Mouse (Mus musculus): ENCODE data around the gene Ccdc182.
A peak's percentile ranks its signal among the peaks of the same experiment; 100 is the strongest.

The Ccdc182 gene

GRCm38 (mm10) chr11:88293631-88294393, at the start of gene Ccdc182:
Ccdc182 (plus strand) TSS chr11:88294058.
- peak; percentile 53 for DNase-seq

DNA sequence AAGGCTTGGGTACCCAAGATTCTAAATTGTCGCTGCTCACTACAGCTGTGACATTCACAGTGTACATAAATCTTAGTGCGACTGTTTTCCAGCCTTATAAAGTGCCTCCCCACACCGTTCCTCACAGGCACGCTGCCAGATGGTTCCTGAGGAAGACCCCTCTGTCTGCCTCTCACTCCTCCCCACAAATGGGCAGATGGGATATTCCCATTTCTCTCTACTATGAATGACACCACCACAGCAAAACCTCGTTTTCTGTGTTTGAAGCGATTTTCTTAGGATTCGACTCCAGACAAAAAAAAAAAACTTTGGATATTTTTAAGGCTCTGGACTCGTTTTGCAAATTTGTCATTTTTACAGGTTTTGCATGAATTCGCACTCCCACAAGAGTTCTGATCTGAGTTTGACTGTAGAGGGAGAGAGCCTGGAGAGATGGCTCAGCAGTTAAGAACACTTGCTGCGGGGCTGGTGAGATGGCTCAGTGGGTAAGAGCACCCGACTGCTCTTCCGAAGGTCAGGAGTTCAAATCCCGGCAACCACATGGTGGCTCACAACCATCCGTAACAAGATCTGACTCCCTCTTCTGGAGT, 48.2 kb upstream of the Ccdc182 start:
- no peak for DNase-seq

- no peak for DNase-seq
Measured at GRCm38 (mm10) chr11:88248636-88249035, 45.2 kb upstream of the Ccdc182 start.

DNA sequence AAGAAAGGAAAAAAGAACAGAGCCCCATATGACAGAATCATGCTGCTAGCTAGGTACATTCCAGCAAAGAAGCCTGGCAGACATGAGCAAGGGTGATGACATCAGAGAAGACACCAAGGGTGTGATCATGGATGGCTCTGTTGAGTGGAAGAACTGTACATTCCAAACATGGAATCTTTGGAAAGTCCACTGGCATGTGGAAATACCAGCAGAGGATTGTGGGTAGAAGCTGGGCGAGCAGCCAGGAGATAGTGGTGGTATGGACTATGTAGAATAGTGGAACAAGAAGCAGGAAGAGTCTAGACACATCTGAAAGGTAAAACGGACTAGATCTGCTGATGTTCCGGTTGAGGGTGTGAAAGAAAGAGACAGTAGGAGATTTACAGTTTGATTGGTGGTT, 43.3 kb upstream of the Ccdc182 start:
- no peak for DNase-seq

- no peak for DNase-seq
Measured at GRCm38 (mm10) chr11:88251295-88251694, 42.6 kb upstream of the Ccdc182 start.

DNA sequence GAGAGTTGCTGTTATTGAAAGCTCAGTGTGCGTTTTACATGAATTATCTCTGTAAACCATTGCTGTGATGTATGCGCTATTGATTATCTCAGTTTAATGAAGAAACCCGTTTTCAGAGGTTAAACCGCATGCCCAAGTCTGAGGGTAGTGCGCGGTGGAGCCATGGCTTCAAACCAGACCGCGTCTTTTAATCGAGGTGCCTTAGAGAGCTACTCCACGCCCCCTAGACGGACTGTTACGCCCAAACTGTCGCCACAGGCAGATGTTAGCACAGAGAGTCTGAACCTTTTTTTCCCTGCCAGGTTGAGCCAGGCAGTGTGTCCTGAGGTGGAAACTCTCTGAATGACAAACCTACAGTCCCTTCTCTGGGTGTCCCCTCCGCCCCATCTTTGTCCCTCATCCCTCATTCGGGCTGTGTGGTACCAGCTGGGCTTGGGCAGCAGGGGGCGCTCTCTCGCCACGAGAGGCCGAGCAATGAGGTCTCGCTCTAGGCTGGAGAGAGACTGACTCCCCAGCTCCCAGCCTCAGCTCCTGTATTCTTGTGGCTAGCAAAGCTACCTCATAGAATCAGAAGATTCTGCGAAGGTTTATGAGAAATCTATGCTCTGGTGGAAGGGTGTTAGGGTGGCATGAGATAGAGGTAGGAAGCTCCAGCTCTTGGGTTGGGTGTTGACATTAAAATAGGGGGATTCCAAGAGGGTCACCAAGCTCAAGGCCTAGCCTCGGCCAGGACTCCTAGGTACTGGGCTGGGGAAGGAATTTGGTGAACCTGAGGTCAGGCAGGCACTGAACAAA, 41.7 kb upstream of the Ccdc182 start:
- peak; percentile 86 for DNase-seq

DNA sequence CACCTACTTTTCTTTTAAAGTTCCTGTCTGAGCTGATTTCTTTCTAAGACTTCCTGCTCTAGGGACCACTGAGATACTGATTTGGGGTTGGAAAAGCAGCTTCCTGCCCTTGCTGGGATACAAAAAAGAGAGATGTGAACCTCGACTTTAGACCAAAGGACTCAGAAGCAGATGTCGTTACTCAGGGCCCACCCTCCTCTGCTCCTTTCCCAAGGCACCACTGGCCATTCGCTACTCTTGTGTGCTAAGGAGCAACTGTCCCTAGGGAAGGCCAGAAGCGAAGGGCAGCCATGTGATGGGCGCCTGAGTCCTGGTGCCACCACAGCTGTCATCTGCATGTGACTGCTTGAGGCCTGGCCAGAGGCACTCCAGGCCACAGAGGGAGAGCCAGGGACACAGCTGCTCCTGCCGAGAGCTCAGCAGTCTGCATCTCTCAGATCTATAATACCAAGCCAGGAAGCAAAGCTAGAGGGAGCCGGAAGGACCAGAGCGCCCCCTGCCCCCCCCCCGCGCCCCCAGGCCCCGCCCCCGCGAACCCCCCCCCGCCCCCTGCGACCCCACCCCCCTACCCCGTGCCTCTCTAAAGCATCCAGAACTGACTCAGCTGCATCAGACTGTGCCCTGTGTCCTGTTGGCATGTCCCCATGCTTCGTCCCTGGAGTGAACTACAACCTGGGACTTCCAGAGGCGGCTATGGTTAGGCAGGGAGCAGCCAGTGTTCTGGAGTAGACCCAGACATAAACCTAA, 40.9 kb upstream of the Ccdc182 start:
- DNase-seq, result no peak

DNA sequence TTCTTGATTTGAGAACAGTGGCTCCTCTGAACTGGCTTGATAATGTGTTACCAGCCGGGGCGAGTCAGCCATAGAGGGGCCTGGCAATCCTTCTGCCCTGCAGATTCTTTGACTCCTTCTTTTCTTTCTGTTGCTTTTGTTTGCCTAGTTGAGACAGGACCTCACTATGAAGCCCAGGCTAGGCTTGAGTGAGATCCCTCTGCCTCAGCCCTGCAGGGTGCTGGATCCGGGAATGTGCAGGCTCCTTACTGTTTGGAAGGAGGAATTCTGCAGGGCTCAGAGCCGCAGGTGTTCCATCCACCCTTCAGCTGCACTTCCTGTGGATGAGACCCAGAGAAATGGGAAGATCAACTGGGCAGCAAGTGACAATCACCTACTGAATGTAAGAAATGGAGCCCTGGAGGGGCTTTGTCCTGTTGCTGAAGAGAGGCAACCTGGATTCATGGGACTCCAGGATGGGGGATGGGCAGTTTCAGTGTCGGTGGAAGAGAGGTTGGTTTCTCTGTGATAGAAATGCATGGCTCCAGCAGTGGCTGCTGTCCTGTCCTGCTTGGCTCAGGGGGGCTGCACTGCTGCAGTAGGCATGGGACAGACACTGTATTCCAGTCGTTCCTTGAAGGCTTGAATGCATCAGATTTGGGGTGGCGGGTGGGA, 40.2 kb upstream of the Ccdc182 start:
- no peak for DNase-seq

DNA sequence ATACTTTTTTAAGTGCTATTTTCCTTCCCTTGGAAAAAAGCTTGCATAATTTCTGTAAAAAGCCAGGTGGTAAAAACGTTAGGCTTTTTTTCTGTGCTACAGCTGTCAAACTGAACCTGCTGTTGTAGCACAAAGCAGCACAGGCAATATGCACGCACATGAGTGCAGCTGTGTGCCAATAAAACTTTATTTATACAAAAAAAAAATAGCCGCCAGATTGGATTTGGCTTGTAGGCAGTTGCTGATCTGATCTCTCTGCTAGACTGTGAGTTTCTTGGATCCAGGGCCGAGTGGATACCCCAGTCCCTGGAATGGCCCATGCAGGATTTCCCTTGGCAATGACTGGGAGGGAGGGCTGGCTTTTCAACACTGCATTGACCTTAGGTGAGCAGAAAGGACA, 36.2 kb upstream of the Ccdc182 start:
- no peak for DNase-seq

DNA sequence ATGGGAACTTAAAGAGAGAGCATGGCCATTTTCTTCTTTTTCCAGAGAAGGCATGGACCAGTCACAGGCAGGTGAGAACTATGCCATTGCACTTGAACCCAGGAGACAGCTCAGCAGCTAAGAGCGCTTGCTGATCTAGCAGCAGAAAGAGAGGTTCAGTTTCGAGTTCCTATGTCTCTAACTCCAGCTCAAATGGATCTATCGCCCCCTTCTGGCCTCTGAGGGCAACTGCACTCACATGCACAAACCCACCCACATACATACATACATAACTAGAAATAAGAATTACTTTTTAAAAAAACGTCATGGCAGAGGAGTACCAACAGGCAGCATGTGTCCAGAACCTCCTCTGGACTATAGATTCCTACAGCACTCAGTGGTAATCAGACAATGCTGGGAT, 35.6 kb upstream of the Ccdc182 start:
- DNase-seq, result no peak

DNA sequence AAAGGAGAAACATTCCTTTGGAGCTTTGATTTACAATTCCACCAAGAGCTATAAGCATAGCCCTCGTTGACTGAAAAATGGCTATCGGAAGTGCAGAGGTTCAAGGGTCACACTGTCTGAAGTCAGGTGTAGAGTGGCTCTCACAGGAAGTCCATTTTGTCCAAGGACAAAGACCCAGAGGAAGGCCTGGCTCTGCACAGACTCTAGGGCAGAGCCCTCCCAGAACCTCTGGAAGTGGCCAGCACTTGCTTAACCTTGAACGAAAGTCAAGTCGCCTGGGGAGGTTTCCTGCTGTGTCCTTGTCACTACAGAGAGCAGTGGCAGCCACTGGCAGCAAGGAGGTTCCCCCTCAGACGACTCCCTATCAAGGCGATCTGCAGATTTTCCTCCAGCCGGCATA, 33.4 kb upstream of the Ccdc182 start:
- peak; percentile 56 for DNase-seq

DNA sequence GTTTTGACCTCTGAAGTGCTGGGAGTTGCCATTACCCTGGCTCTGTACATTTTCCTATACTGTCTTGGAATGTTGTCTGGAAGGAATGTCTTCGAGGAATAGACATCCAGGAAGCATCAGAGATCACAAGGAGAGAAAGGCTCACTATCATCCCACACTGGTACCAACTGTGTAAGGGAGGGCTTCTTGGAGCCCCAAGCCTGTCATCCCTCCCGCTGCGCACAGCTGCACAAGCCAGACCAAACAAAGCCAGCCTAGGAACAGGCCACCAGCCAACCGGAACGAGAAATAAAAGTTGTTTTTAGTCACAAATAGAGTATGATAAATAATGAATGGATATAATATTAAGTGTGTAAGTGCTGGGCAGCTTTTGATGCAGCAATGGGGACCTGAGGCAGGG, 29.0 kb upstream of the Ccdc182 start:
- DNase-seq, result no peak

GRCm38 (mm10) chr11:88266311-88266710, 27.5 kb upstream of the Ccdc182 start:
- DNase-seq, result no peak

- no peak for DNase-seq
Measured at GRCm38 (mm10) chr11:88271870-88272269, 22.0 kb upstream of the Ccdc182 start.

DNA sequence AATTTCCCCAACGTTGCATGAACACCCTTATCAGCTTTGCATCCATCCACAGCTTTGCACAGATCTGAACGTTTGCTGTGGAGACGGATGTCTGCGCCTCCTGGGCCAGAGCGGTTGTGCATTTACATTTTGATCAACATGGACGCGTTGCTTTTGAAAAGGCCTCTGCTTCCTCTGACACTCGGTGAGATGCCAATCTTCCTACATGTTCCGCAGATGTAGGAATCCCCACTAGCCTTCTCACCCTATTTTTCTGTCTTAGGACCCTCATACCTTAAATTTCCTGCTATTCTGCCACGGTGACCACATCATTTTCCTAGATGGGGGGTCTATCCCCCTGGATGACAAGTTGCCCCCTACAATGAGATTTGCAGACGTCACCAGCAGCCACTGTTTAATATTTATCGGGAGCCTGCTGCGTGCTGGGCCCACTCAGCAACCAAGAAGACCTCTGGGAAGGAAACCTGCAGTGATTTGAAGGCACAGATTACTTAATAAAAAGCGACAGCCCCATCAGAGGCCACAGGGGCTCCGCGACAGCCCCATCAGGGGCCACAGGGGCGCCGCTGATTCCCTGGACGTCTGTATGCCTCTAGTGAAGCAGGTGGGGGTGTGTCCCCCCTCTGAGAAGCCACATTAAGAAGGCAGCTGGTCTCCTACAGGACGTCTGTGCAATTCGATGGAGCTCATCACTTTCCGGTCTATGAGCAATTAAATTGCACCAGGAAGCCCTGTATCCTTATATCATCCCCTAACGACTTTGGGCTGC, 19.6 kb upstream of the Ccdc182 start:
- no peak for DNase-seq

- peak; percentile 56 for DNase-seq
Measured at GRCm38 (mm10) chr11:88274901-88275498, 18.9 kb upstream of the Ccdc182 start.

- DNase-seq, result no peak
Measured at GRCm38 (mm10) chr11:88275949-88276348, 17.9 kb upstream of the Ccdc182 start.

DNA sequence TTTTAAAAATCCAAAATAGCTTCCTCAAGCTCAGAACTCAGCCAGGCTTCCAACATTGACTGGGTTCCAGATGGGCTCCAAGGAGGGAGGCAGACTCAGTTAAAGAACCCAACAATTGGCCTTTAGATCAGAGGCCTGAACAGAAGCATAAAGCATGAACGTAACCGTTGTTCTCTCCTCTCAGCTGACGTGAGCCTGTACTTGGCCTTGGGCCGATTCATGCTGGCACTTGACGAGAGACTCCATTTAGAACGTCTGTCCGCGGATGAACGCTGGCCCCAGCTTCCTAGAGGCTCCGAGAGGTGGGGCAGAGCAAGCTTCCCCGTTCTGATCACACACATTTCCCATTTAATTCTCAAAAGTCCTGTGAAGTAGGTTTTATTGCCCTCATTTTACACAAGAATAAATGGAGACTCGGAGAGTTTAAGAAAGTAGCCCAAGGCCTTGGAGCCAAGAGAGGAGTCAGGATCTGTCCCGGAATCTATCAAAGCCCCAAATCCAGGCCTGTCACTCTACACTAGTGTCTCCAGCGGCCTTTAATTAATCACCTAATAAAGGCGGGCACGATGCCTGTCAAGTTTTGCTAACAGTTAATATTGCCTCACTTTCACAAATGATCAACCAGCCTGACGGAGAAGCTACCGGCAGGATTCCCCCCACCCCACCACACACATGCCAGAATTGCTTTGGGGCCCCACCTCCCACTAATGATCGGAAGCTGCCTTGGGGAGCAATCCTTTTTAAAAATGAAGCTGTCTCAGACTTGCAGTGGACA, 17.1 kb upstream of the Ccdc182 start:
- DNase-seq, result no peak

GRCm38 (mm10) chr11:88279006-88279405, 14.9 kb upstream of the Ccdc182 start:
- peak; percentile 38 for DNase-seq

- peak; percentile 38 for DNase-seq
Measured at GRCm38 (mm10) chr11:88280426-88280836, 13.4 kb upstream of the Ccdc182 start.
